Mouse (Mus musculus): ENCODE measurements around the gene Btn2a2. TPM values are rescaled to one million over a fixed set of nuclear protein-coding genes. Genes with fewer than 3 reads are reported as not detected.
A peak's percentile ranks its signal among the peaks of the same experiment; 100 is the strongest.

Btn2a2 gene
- polyA plus RNA-seq, 1 experiment from 2014 or later: 0.12 TPM

DNA sequence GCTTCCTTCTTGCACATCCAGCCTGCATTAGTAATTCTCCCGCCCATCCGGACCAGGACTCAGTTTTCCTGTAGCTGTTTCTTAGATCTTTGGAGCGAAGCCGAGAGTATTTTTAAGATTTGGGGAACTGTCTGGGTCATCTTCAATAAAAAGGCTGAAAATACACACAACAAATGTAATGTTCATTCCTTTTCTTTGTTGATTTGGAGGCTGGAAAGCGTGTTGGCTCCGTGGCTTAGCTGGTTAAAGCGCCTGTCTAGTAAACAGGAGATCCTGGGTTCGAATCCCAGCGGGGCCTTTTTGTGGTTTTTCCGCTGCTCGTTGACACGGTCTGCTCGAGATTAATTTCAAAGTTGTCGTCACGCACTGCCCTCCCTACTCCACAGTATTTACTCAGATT is 38.3 kb downstream of the Btn2a2 start:
- H3K27ac ChIP-seq: peak overlapping the region; percentile 44; the same call in 1 of the 2 replicates
- no peaks in the 10 kb centered on the region for H3K27me3 ChIP-seq
- H3K4me3 ChIP-seq: peak overlapping the region; percentile 47
- no peaks in the 10 kb centered on the region for H3K36me3 ChIP-seq
- H3K9me3 ChIP-seq: no peaks in the 10 kb centered on the region
- peak overlapping the region; percentile 69 for H3K9ac ChIP-seq
- WGBS: under 1% methylated on average over 15 of the region's 15 CpGs
- H3K4me1 ChIP-seq (replicated peaks): peaks cover 6% of the 10 kb centered on the region; the same call in 1 of the 2 replicates
- peak; percentile 27; the same call in 1 of the 2 replicates for ATAC-seq (ENCODE audit: low FRiP score)
- H3K4me2 ChIP-seq: peak overlapping the region; percentile 66

DNA sequence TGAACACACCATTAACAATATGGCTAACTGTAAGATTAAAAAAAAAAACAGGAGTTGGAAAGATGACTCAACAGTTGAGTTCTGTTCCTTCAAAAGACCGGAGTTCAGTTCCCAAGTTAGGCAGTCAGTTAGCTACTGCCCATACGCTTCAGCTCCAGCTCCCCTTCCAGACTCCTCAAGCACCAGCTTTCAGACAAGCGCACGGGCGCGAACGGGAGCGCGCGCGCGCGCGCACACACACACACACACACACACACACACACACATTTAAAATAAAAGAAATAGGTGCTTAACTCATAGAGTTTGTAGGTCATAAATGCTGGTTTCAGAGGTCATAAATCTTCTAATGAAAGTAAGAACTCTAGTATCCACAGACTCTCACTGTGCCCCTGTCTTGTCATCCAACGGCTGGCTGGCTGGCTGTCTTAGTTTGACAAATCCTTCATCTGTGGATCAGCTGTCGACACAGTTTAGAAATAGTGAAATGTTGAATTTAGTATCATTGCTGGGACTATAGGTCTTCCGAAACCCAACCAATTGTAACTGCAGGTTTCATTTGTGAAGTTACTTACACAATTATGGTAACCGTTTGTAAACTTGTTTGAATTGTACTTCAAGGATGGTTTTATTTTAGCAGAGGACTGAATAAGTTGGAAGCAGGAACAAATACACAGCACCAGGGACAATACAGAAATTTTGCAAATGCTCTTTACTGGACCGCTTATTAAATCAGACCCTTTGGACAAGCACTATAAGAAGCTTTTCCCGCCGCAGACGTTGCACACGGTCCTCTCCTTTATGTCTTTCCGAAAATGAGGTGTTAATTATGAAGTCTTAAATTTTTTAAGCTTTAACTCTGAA is 39.2 kb downstream of the Btn2a2 start:
- no peaks in the 10 kb centered on the region for H3K27me3 ChIP-seq
- H3K9me3 ChIP-seq: no peaks in the 10 kb centered on the region
- H3K9ac ChIP-seq: peak overlapping the region; percentile 69
- H3K4me1 ChIP-seq (replicated peaks): peaks cover 10% of the 10 kb centered on the region
- H3K4me2 ChIP-seq: peak overlapping the region; percentile 66
- ATAC-seq (ENCODE audit: low FRiP score): no peak
- no peak overlapping the region for H3K27ac ChIP-seq
- H3K36me3 ChIP-seq: no peaks in the 10 kb centered on the region
- peak overlapping the region; percentile 47 for H3K4me3 ChIP-seq
- WGBS: under 1% methylated on average over 24 of the region's 24 CpGs

DNA sequence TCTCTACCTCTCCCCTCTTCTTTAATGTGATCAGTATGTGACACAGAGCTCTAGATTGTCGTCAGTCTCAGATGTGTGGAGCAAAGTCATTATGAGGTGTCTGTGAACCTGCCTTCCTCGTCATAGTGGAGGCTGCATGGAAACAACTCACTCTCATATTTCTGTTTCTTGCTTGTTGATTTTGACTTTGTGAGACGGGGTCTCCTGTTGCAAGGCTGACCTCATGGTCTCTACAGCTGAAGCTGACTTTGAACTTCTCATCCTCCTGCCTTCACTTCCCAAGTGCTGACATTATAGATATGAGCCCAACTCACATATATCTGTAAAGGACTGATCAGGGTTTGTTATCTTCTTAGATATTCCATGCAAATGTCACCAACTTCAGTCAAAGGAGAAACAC is 39.9 kb downstream of the Btn2a2 start:
- 61% methylated on average over 3 of the region's 3 CpGs for WGBS
- no peak for ATAC-seq (ENCODE audit: low FRiP score)
- no peaks in the 10 kb centered on the region for H3K27me3 ChIP-seq

DNA sequence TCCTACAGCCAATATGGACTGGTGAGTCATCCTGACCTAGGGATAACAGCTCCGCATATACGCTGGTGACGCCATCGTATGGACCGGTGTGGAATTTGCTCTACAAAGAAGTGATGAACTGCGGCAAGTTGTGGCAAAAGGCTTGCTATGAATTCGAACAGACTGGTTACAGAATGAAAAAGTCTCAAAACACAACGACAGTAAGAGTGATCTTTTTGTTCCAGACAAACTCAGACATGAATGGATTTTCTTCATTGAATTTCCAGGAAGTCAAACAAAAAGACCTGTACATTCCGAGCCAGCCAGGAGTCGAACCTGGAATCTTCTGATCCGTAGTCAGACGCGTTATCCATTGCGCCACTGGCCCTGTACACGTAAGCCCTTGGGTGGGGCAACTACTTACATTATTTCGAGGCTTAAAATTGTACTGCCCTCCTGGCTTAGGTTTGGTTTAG is 42.1 kb downstream of the Btn2a2 start:
- ATAC-seq (ENCODE audit: low FRiP score): peak; percentile 76
- Histone ChIP-seq H3K4me2 (peak overlapping the region; percentile 63), H3K9ac (peak overlapping the region; percentile 73), H3K4me1 (replicated peaks) (peaks cover 15% of the 10 kb centered on the region), H3K9me3 (no peaks in the 10 kb centered on the region), H3K36me3 (no peaks in the 10 kb centered on the region), H3K27ac (peak overlapping the region; percentile 80), H3K4me3 (peak overlapping the region; percentile 68), H3K27me3 (no peaks in the 10 kb centered on the region)
- under 1% methylated on average over 16 of the region's 16 CpGs for whole genome bisulfite sequencing

More for the DNA sequence above, 39.9 kb downstream of the Btn2a2 start:
- Histone ChIP-seq H3K4me1 (replicated peaks) (peaks cover 15% of the 10 kb centered on the region), H3K9ac (no peak overlapping the region), H3K4me3 (peak overlapping the region; percentile 47), H3K27ac (no peak overlapping the region), H3K9me3 (no peaks in the 10 kb centered on the region), H3K4me2 (peak overlapping the region; percentile 66), H3K36me3 (no peaks in the 10 kb centered on the region)

DNA sequence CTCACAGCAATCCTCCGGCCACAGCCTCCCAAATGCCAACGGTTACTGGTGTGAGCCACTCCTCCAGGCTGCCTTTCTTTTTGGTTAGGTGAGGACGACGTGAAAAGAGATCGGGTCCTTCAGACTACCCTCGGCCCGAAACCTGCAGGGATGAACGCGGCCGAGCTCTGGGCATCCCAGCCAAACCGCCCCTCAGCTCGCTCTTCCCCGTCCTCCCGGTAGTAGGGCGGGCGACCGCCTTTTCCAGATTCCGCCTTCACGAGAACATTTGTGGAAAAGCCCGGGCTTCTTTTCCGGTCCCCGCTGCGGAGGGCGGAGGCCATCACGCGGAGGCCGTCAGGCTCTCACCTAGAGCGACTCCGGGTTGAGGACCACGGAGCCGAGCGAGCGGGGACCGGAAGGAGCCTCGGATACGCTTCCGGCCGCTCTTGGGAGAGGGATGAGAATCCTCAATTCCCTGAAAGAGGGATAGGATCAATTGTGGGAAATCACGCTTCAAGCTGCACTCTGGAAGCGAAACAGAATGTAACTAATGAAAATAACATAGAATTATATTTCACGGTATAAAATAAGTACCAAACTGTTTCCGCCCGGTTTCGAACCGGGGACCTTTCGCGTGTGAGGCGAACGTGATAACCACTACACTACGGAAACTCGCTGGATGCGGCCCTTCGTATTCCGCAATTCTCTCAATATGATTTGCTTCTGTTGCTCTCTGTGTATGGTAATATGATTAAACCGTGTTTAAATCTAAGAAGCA is 42.9 kb downstream of the Btn2a2 start:
- ATAC-seq (ENCODE audit: low FRiP score): peak; percentile 94
- H3K9me3 ChIP-seq: no peaks in the 10 kb centered on the region
- H3K27ac ChIP-seq: peak overlapping the region; percentile 98
- H3K4me2 ChIP-seq: peak overlapping the region; percentile 63
- H3K9ac ChIP-seq: peak overlapping the region; percentile 88
- no peaks in the 10 kb centered on the region for H3K27me3 ChIP-seq
- WGBS: under 1% methylated on average over 55 of the region's 55 CpGs
- H3K36me3 ChIP-seq: no peaks in the 10 kb centered on the region
- peak overlapping the region; percentile 68 for H3K4me3 ChIP-seq
- peaks cover 15% of the 10 kb centered on the region for H3K4me1 ChIP-seq (replicated peaks)

DNA sequence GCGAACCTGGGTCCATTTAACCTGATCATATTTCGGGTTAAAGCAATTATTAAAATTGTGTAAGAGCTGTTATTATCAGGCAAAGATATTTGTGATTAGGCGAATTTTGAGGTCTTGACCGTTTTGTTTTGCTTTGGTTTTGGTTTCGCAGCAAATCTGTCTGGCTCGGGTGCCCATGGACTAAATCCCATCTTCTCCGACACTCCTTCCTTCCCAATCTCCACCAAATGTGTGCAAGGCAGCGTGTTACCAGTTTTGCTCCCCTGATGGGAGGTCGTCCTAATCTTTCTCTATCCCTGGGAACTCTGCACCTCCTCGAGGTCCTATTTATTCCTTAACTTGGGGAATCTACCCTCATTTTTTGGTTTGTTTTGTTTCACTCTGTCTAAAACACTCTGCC is 43.5 kb downstream of the Btn2a2 start:
- Histone ChIP-seq H3K4me2 (peak overlapping the region; percentile 63), H3K36me3 (no peaks in the 10 kb centered on the region), H3K9ac (peak overlapping the region; percentile 88), H3K9me3 (no peaks in the 10 kb centered on the region), H3K27me3 (no peaks in the 10 kb centered on the region), H3K4me1 (replicated peaks) (peaks cover 15% of the 10 kb centered on the region), H3K27ac (peak overlapping the region; percentile 98), H3K4me3 (peak overlapping the region; percentile 68)
- WGBS: 4% methylated on average over 10 of the region's 10 CpGs
- 0 out of 2 replicates have a peak, but pooled peaks have one; percentile 0 for ATAC-seq (ENCODE audit: low FRiP score)

DNA sequence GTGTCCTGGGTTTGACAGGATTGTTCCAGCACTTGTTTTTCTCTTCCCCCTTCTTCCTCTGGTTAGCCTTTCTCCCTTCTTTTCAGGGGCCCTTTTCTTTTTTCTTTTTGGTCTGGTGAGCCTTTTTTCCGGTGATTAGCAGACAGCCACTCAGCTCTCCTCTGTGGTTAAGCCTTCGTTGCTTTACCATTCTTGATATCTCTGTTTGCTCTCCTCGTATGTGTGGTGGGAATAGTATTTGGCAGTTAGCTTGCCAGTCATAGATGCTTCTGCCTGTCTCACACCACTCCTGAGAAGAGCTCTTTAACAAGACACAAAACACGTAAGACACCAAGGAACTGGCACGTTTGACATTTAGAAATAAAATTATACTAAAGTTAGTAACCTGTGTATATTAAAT is 44.2 kb downstream of the Btn2a2 start:
- Histone ChIP-seq H3K27ac (peak overlapping the region; percentile 4; the same call in 1 of the 2 replicates), H3K4me2 (peak overlapping the region; percentile 63), H3K4me1 (replicated peaks) (peaks cover 15% of the 10 kb centered on the region), H3K9ac (peak overlapping the region; percentile 58), H3K27me3 (no peaks in the 10 kb centered on the region), H3K36me3 (no peaks in the 10 kb centered on the region), H3K9me3 (no peaks in the 10 kb centered on the region), H3K4me3 (peak overlapping the region; percentile 68)
- no peak for ATAC-seq (ENCODE audit: low FRiP score)
- WGBS: 56% methylated on average over 5 of the region's 5 CpGs

DNA sequence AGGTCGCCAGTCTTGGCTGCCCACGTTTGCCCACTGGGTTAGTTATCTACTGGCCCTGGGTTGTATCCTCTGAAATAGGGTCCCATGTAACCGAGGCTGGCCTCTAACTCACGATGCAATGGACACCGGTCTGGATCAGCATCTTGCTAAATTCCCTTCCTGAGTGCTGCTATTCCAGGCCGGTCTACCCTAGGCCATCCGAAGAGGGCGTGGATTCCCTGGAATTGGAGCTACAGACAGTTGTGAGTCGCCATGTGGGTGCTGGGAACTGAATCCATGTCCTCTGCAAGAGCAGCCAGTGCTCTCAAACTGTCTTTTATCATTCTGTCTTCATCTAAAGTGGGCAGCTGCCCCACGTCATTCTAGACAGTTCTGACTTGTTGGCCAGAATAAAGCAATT is 48.8 kb downstream of the Btn2a2 start:
- Histone ChIP-seq H3K27me3 (no peaks in the 10 kb centered on the region), H3K4me2 (no peak overlapping the region)

DNA sequence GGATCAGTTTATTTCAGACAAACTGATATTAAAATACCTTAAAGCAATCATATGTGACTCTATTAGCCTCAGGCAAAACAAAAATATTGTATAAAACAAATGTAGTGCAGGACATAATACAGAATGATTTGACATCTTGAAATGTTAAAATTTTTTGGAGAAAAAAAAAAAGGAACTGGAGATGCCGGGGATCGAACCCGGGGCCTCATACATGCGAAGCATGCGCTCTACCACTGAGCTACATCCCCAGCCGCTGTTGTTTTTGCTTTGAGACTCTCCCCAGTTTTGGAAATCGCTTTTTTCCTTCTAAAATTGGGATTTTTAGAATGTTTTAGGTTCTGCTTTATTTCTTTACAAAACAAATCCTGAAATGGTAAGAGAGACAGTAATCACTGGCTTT is 50.1 kb downstream of the Btn2a2 start:
- 0% methylated on average over 7 of the region's 7 CpGs for WGBS
- peak overlapping the region; percentile 53; the same call in 1 of the 2 replicates for H3K9ac ChIP-seq
- peak; percentile 38; the same call in 1 of the 2 replicates for ATAC-seq (ENCODE audit: low FRiP score)

More for the DNA sequence above, 48.8 kb downstream of the Btn2a2 start:
- Histone ChIP-seq H3K9ac (no peak overlapping the region), H3K4me1 (replicated peaks) (peaks cover 15% of the 10 kb centered on the region), H3K27ac (no peak overlapping the region), H3K4me3 (no peak overlapping the region), H3K36me3 (no peaks in the 10 kb centered on the region), H3K9me3 (no peaks in the 10 kb centered on the region)
- no peak for ATAC-seq (ENCODE audit: low FRiP score)
- 66% methylated on average over 10 of the region's 10 CpGs for WGBS

DNA sequence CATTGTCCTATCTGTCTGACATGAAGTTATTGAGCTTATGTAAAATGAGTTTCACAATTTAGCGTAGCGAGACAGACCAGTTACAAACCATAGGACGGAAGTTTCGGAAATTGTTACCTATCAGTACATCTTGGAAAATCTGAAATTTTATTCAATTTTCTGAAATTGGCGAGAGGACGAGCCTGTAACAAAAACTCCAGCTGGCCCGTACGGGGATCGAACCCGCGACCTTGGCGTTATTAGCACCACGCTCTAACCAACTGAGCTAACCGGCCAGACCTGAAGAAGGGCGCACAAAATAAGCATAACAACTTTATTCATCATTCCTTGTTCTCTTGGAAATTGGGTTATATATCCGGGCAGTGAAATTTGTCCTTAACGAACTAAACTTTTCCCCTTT is 50.7 kb downstream of the Btn2a2 start:
- H3K36me3 ChIP-seq: no peaks in the 10 kb centered on the region
- H3K27ac ChIP-seq: peak overlapping the region; percentile 69; the same call in 1 of the 2 replicates
- no peaks in the 10 kb centered on the region for H3K9me3 ChIP-seq
- peak; percentile 82 for ATAC-seq (ENCODE audit: low FRiP score)
- peak overlapping the region; percentile 69 for H3K9ac ChIP-seq
- under 1% methylated on average over 17 of the region's 17 CpGs for WGBS
- peaks cover 17% of the 10 kb centered on the region for H3K4me1 ChIP-seq (replicated peaks)
- H3K27me3 ChIP-seq: no peaks in the 10 kb centered on the region
- H3K4me2 ChIP-seq: peak overlapping the region; percentile 72
- H3K4me3 ChIP-seq: peak overlapping the region; percentile 53

More for the DNA sequence above, 50.1 kb downstream of the Btn2a2 start:
- Histone ChIP-seq H3K36me3 (no peaks in the 10 kb centered on the region), H3K27me3 (no peaks in the 10 kb centered on the region), H3K9me3 (no peaks in the 10 kb centered on the region), H3K4me1 (replicated peaks) (peaks cover 13% of the 10 kb centered on the region), H3K4me2 (peak overlapping the region; percentile 72), H3K4me3 (peak overlapping the region; percentile 53), H3K27ac (no peak overlapping the region)

DNA sequence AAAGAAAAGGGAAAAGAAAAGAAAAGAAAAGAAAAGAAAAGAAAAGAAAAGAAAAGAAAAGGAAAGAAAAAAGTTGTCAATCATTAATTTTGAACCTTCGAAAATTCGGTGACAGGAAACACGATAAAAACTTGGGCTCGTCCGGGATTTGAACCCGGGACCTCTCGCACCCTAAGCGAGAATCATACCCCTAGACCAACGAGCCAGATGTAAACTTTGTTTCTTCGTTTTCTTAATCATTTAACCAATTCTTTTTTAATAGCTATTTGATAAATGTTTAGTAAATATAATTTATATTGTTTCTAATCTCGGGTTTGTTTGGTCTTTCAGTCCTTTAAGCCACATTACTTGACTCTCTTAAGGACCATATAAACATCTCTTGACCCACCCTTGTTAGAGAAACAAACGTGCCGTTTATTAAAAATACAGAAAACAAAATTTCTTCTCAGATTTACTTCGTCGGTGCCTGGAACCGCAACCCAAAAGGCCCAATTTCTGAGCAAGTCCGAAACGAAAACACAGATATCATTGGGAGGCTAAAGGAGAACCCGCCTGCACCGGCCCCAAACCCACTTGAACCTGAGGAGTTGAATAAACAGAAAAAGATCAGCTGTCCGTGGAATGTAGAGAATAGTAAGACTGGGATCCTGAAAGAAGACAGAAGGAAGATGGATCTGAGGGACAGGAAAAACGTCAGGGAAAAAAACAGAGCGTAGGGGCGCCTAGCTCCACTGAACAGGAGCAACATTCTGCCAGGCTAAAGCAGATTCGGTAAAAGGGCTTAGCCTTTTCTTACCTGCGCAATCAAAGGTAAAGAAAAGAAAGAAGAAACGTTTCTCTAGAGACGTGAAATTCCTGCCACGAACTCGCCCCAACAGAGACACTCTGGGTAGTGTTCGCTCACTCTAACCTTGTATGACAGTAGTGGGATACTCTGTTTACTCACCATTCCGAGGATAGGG is 51.5 kb downstream of the Btn2a2 start:
- H3K4me3 ChIP-seq: peak overlapping the region; percentile 53
- peaks cover 17% of the 10 kb centered on the region for H3K4me1 ChIP-seq (replicated peaks)
- no peaks in the 10 kb centered on the region for H3K36me3 ChIP-seq
- H3K4me2 ChIP-seq: peak overlapping the region; percentile 72
- peak overlapping the region; percentile 69; the same call in 1 of the 2 replicates for H3K27ac ChIP-seq
- under 1% methylated on average over 32 of the region's 32 CpGs for WGBS
- no peaks in the 10 kb centered on the region for H3K9me3 ChIP-seq
- H3K9ac ChIP-seq: peak overlapping the region; percentile 69
- peak; percentile 38; the same call in 1 of the 2 replicates for ATAC-seq (ENCODE audit: low FRiP score)
- H3K27me3 ChIP-seq: no peaks in the 10 kb centered on the region
